Comparison of ENCODE assay signal across 13 mouse cellular contexts in genomic region chr6:91506036-91506435, GRCm38 (mm10). TPM values are rescaled to one million over a fixed set of nuclear protein-coding genes. Genes with fewer than 3 reads are reported as not detected.
DNase-seq lines count a peak whose midpoint lies in the region; ATAC-seq and TF ChIP-seq lines count a peak whose summit lies in the region.
"Had no signal": no experiment of that assay in that cellular context is flagged by ENCODE, and none has a peak within 500 bp of the region (broad histone marks: within the 10 kb centered on the region; RNA-seq: fewer than 3 reads in every experiment).

No protein-coding gene starts in this region.

- peaks cover 8% of the 10 kb centered on the region; the same call in 1 of the 2 replicates for H3K4me1 ChIP-seq in liver, embryonic 15.5 days (replicated peaks)
- no peaks in the 10 kb centered on the region for H3K4me1 ChIP-seq in stomach, postnatal 0 days (replicated peaks; ENCODE audit: control insufficient read depth, insufficient read depth)
- H3K4me1 ChIP-seq: heart, embryonic 12.5 days had no signal

- no peak overlapping the region for H3K4me3 ChIP-seq in liver, embryonic 15.5 days (replicated peaks)
- no peak overlapping the region for H3K4me3 ChIP-seq in stomach, postnatal 0 days (ENCODE audit: low read depth, low read length)
- H3K4me3 ChIP-seq in gastrocnemius, adult 2 months, result no peak overlapping the region
- H3K4me3 ChIP-seq: heart, embryonic 12.5 days; limb, embryonic 13.5 days had no signal

- DNase-seq in CD4-positive, CD25-positive, alpha-beta regulatory T cell, adult 2 months (ENCODE audit: low read depth, low spot score), result peak; percentile 58
- DNase-seq in T-cell, adult 2 months (ENCODE audit: low spot score), result peak; percentile 53
- no peak for DNase-seq in ovary, postnatal 10 days (ENCODE audit: low spot score)
- DNase-seq in cerebellum, postnatal 14 days, result no peak
- no peak for DNase-seq in stomach, postnatal 0 days (ENCODE audit: low spot score)
- DNase-seq in gastrocnemius, adult 2 months, result no peak

- TF ChIP-seq EP300 in stomach, postnatal 0 days (optimal IDR thresholded peaks at IDR 0.05), result no peak

- no peak for TF ChIP-seq CTCF in stomach, postnatal 0 days (IDR thresholded peaks at IDR 0.05; ENCODE audit: low read depth)
- TF ChIP-seq CTCF in gastrocnemius, adult 2 months (IDR thresholded peaks at IDR 0.05), result no peak

- no peak for ATAC-seq in liver, embryonic 15.5 days (ENCODE audit: insufficient read depth)
- peak; percentile 73 for ATAC-seq in neutrophil, adult 5-6 weeks (ENCODE audit: extremely low read depth, insufficient number of reproducible peaks, low FRiP score, poor library complexity, severe bottlenecking)
- no peak for ATAC-seq in stomach, postnatal 0 days (ENCODE audit: low FRiP score, low TSS enrichment)
- ATAC-seq: hindbrain, embryonic 16.5 days had no signal

- no peaks in the 10 kb centered on the region for H3K27me3 ChIP-seq in liver, embryonic 15.5 days
- H3K27me3 ChIP-seq in stomach, postnatal 0 days (ENCODE audit: control insufficient read depth, insufficient read depth, low read length), result no peaks in the 10 kb centered on the region
- H3K27me3 ChIP-seq: heart, embryonic 12.5 days; limb, embryonic 13.5 days had no signal

- peak overlapping the region; percentile 51 for H3K27ac ChIP-seq in liver, embryonic 15.5 days (replicated peaks)
- H3K27ac ChIP-seq in stomach, postnatal 0 days (replicated peaks), result no peak overlapping the region
- H3K27ac ChIP-seq in gastrocnemius, adult 2 months, result no peak overlapping the region
- H3K27ac ChIP-seq: kidney, postnatal 0 days; limb, embryonic 13.5 days had no signal

- H3K9me3 ChIP-seq in liver, embryonic 15.5 days (replicated peaks), result no peaks in the 10 kb centered on the region
- H3K9me3 ChIP-seq in stomach, postnatal 0 days (ENCODE audit: control insufficient read depth, low read length), result no peaks in the 10 kb centered on the region
- H3K9me3 ChIP-seq: limb, embryonic 13.5 days had no signal

- 33% methylated on average over 5 of the region's 5 CpGs for WGBS in liver, embryonic 15.5 days (ENCODE audit: insufficient replicate concordance)
- whole genome bisulfite sequencing in stomach, postnatal 0 days, result 88% methylated on average over 5 of the region's 5 CpGs

- no peak overlapping the region for H3K9ac ChIP-seq in liver, embryonic 15.5 days
- no peak overlapping the region for H3K9ac ChIP-seq in stomach, postnatal 0 days (ENCODE audit: low read length)
- H3K9ac ChIP-seq: heart, embryonic 12.5 days; limb, embryonic 13.5 days had no signal

- intact Hi-C loops in gastrocnemius, adult 2 months (cut with DNase I), result no loop called here

- peaks cover 54% of the 10 kb centered on the region for H3K36me3 ChIP-seq in liver, embryonic 15.5 days (replicated peaks)
- peaks cover 44% of the 10 kb centered on the region for H3K36me3 ChIP-seq in stomach, postnatal 0 days (ENCODE audit: control insufficient read depth, insufficient read depth, low read length)

- H3K4me2 ChIP-seq in liver, embryonic 15.5 days, result no peak overlapping the region
- H3K4me2 ChIP-seq in stomach, postnatal 0 days (replicated peaks; ENCODE audit: low read depth), result no peak overlapping the region
- H3K4me2 ChIP-seq: heart, embryonic 12.5 days; limb, embryonic 13.5 days; midbrain, embryonic 11.5 days had no signal

RNA-seq across cellular contexts. Expression of gene Xpc, which starts 9.7 kb away (rescaled TPM):
- polyA plus RNA-seq in liver, embryonic 15.5 days (2015; fragmentation: Nextera tagmentation; extraction: Ambion mirVana), result 5.0 and 5.1 TPM in 2 replicates
- total RNA-seq in neutrophil, adult 5-6 weeks (2017), result 86.9 and 89.5 TPM in 2 replicates
- 8.9 and 9.3 TPM in 2 replicates for polyA plus RNA-seq in stomach, postnatal 0 days (2015; fragmentation: Nextera tagmentation; extraction: Ambion mirVana)
- 1 to 10 TPM; 7.6 to 8.3 TPM for total RNA-seq in gastrocnemius, adult 2 months (2021)

RNA-seq across cellular contexts. Expression of gene Lsm3, which starts 9.7 kb away (rescaled TPM):
- 94.8 and 106 TPM in 2 replicates for polyA plus RNA-seq in liver, embryonic 15.5 days (2015; fragmentation: Nextera tagmentation; extraction: Ambion mirVana)
- total RNA-seq in neutrophil, adult 5-6 weeks (2017), result 61.2 and 94.0 TPM in 2 replicates
- 107 and 121 TPM in 2 replicates for polyA plus RNA-seq in stomach, postnatal 0 days (2015; fragmentation: Nextera tagmentation; extraction: Ambion mirVana)
- total RNA-seq in gastrocnemius, adult 2 months (2021), result 10 to 100 TPM; 22.7 to 37.0 TPM

RNA-seq across cellular contexts. Expression of gene Tmem43, which starts 32.5 kb away (rescaled TPM):
- polyA plus RNA-seq in liver, embryonic 15.5 days (2015; fragmentation: Nextera tagmentation; extraction: Ambion mirVana), result 12.0 and 12.2 TPM in 2 replicates
- total RNA-seq in neutrophil, adult 5-6 weeks (2017), result 167 and 199 TPM in 2 replicates
- 72.0 and 72.6 TPM in 2 replicates for polyA plus RNA-seq in stomach, postnatal 0 days (2015; fragmentation: Nextera tagmentation; extraction: Ambion mirVana)
- total RNA-seq in gastrocnemius, adult 2 months (2021), result 10 to 100 TPM; 21.0 to 25.3 TPM

RNA-seq across cellular contexts. Expression of gene Chchd4, which starts 32.7 kb away (rescaled TPM):
- polyA plus RNA-seq in liver, embryonic 15.5 days (2015; fragmentation: Nextera tagmentation; extraction: Ambion mirVana), result 12.3 and 13.8 TPM in 2 replicates
- 8.1 and 8.5 TPM in 2 replicates for total RNA-seq in neutrophil, adult 5-6 weeks (2017)
- 14.7 TPM in 2 replicates for polyA plus RNA-seq in stomach, postnatal 0 days (2015; fragmentation: Nextera tagmentation; extraction: Ambion mirVana)
- 10 to 100 TPM in 1 of 2 experiments, 1 to 10 TPM in 1; 8.0 to 10.2 TPM for total RNA-seq in gastrocnemius, adult 2 months (2021)

Comparison
In these comparisons a context has a peak if more than half of its experiments do, and no peak if none do; other contexts are left out.
1. DNase-seq: peak in CD4-positive, CD25-positive, alpha-beta regulatory T cell, adult 2 months (single experiment) and T-cell, adult 2 months (single experiment); none in ovary, postnatal 10 days (single experiment), cerebellum, postnatal 14 days (0 of 2), stomach, postnatal 0 days (single experiment) and gastrocnemius, adult 2 months (single experiment).